8 mouse cellular contexts compared by ENCODE assay signal in the genomic region with DNA sequence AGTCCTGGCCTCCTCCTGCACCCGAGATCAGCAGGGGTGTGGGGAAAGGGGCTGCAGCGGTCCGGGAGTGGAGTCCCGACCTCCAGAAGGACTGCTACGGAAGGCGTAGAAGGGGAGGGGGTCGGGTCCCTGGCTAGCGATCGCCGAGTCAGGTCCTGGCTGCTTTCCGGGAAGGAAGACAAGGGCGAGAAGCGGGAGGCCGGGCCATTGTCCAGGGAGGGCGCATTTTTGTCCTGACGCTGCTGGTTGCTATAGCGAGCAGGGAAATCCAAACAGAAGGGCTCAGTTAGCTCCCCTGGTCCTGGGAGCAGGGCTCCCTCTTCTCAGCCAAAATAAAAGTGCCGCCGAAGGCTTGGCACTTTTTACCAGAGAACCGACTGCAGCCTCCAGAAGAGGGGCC. TPM values are rescaled to one million over a fixed set of nuclear protein-coding genes. Genes with fewer than 3 reads are reported as not detected.
DNase-seq lines count a peak whose midpoint lies in the region; ATAC-seq lines count a peak whose summit lies in the region.

No protein-coding gene starts in this region.

- peak overlapping the region; percentile 18 for H3K4me3 ChIP-seq in embryonic facial prominence, embryonic 13.5 days
- H3K4me3 ChIP-seq in midbrain, embryonic 12.5 days = peak overlapping the region; percentile 51

- DNase-seq in layer of hippocampus, adult 11-12 months (ENCODE audit: low spot score) = peak; percentile 57
- no peak for DNase-seq in layer of hippocampus, adult 9-10 months (ENCODE audit: low spot score)
- peak; percentile 64 for DNase-seq in layer of hippocampus, adult 9-11 months
- no peak for DNase-seq in thymus, postnatal 36 days
- DNase-seq in urinary bladder, postnatal 25 days (ENCODE audit: low spot score) = no peak

- H3K4me2 ChIP-seq in embryonic facial prominence, embryonic 13.5 days = peak overlapping the region; percentile 37
- peak overlapping the region; percentile 77 for H3K4me2 ChIP-seq in midbrain, embryonic 12.5 days (replicated peaks)

- H3K36me3 ChIP-seq in embryonic facial prominence, embryonic 13.5 days = no peaks in the 10 kb centered on the region
- H3K36me3 ChIP-seq in midbrain, embryonic 12.5 days = no peaks in the 10 kb centered on the region

- no peak for ATAC-seq in embryonic facial prominence, embryonic 13.5 days (ENCODE audit: insufficient number of reproducible peaks, insufficient read depth, low FRiP score, low TSS enrichment, low read depth)
- peak; percentile 53 for ATAC-seq in midbrain, embryonic 12.5 days (ENCODE audit: low FRiP score, low read depth)
- no peak for ATAC-seq in granulocyte monocyte progenitor cell, adult 5-6 weeks (replicated peaks; ENCODE audit: poor library complexity, severe bottlenecking)

- peaks cover 96% of the 10 kb centered on the region for H3K27me3 ChIP-seq in embryonic facial prominence, embryonic 13.5 days
- H3K27me3 ChIP-seq in midbrain, embryonic 12.5 days = no peaks in the 10 kb centered on the region

- H3K27ac ChIP-seq in embryonic facial prominence, embryonic 13.5 days = no peak overlapping the region
- H3K27ac ChIP-seq in midbrain, embryonic 12.5 days (replicated peaks) = peak overlapping the region; percentile 98

- H3K9ac ChIP-seq in embryonic facial prominence, embryonic 13.5 days = 0 out of 2 replicates have a peak overlapping the region, but pooled peaks have one; percentile 16
- peak overlapping the region; percentile 66 for H3K9ac ChIP-seq in midbrain, embryonic 12.5 days (replicated peaks)

- H3K9me3 ChIP-seq in embryonic facial prominence, embryonic 13.5 days = no peaks in the 10 kb centered on the region
- H3K9me3 ChIP-seq in midbrain, embryonic 12.5 days = no peaks in the 10 kb centered on the region

- 1% methylated on average over 20 of the region's 20 CpGs for WGBS in embryonic facial prominence, embryonic 13.5 days
- 0% methylated on average over 19 of the region's 20 CpGs for WGBS in midbrain, embryonic 12.5 days

- H3K4me1 ChIP-seq in embryonic facial prominence, embryonic 13.5 days = peaks cover 31% of the 10 kb centered on the region
- H3K4me1 ChIP-seq in midbrain, embryonic 12.5 days = peaks cover 51% of the 10 kb centered on the region

RNA-seq across cellular contexts. Expression of a gene that starts 6.8 kb away (rescaled TPM):
- 0.39 and 0.72 TPM in 2 replicates for polyA plus RNA-seq in embryonic facial prominence, embryonic 13.5 days (2015; fragmentation: Nextera tagmentation; extraction: Ambion mirVana)
- polyA plus RNA-seq in midbrain, embryonic 12.5 days (2016; fragmentation: Nextera tagmentation; extraction: Ambion mirVana) = 79.8 and 91.9 TPM in 2 replicates
- not detected in 2 replicates for total RNA-seq in granulocyte monocyte progenitor cell, adult 5-6 weeks (2014; fragmentation: Nextera tagmentation)
- not detected in 2 replicates for total RNA-seq in granulocyte monocyte progenitor cell, adult 5-6 weeks (2017)

Comparison
In these comparisons a context has a peak if more than half of its experiments do, and no peak if none do; other contexts are left out.
1. DNase-seq: peak in layer of hippocampus, adult 11-12 months (single experiment) and layer of hippocampus, adult 9-11 months (single experiment); none in layer of hippocampus, adult 9-10 months (single experiment), thymus, postnatal 36 days (0 of 2) and urinary bladder, postnatal 25 days (single experiment).
2. RNA of a gene that starts 6.8 kb away (polyA plus RNA-seq): 79.8 to 91.9 TPM in midbrain, embryonic 12.5 days; 0.39 to 0.72 TPM in embryonic facial prominence, embryonic 13.5 days; every median in the first group is over 10 times any median in the second.